Mouse (Mus musculus) CH12.LX (cell line): ENCODE measurements around the gene Gtdc1.

Experiments
- CHD2 ChIP-seq: IDR thresholded peaks from 2 replicates; pipeline ENCODE4 v1.6.1; 2011; ENCODE audit warnings: low read length, improper control_type of control experiment
- CTCF ChIP-seq, 2 experiments: IDR thresholded peaks in 1 of 2; conservative IDR thresholded peaks in 1 of 2; 2 replicates each; pipeline ENCODE4 v1.5.1; 2011 to 2012; ENCODE audit warnings: low read depth in 2 of 2, low read length in 2 of 2, improper control_type of control experiment in 1 of 2, inconsistent platforms in 1 of 2, mild to moderate bottlenecking in 1 of 2, moderate library complexity in 1 of 2
- EP300 ChIP-seq: IDR thresholded peaks from 2 replicates; pipeline ENCODE4 v1.6.1; 2011; ENCODE audit warnings: low read length, improper control_type of control experiment
- HCFC1 ChIP-seq: IDR thresholded peaks from 2 replicates; pipeline ENCODE4 v1.6.1; 2012; ENCODE audit warnings: low read depth, mild to moderate bottlenecking, inconsistent platforms, low read length, improper control_type of control experiment
- IRF4 ChIP-seq: IDR thresholded peaks from 2 replicates; pipeline ENCODE4 v1.6.1; 2014; ENCODE audit warnings: low read depth, mild to moderate bottlenecking, inconsistent platforms, low read length, improper control_type of control experiment
- KAT2A ChIP-seq: IDR thresholded peaks from 2 replicates; pipeline ENCODE4 v1.6.1; 2012; ENCODE audit warnings: low read length, improper control_type of control experiment, inconsistent platforms; ENCODE audit not compliant: insufficient replicate concordance
- MAX ChIP-seq: IDR thresholded peaks from 2 replicates; pipeline ENCODE4 v1.6.1; 2011; ENCODE audit warnings: low read length, improper control_type of control experiment
- MEF2A ChIP-seq: IDR thresholded peaks from 2 replicates; pipeline ENCODE4 v1.6.1; 2014; ENCODE audit warnings: low read depth, mild to moderate bottlenecking, inconsistent platforms, low read length, improper control_type of control experiment, borderline replicate concordance
- POLR2A ChIP-seq: IDR thresholded peaks from 2 replicates; pipeline ENCODE4 v1.6.1; 2011; ENCODE audit warnings: low read depth, mild to moderate bottlenecking, improper control_type of control experiment, low read length
- POLR2AphosphoS2 ChIP-seq: IDR thresholded peaks from 2 replicates; pipeline ENCODE4 v1.6.1; 2011; ENCODE audit warnings: low read depth, low read length, improper control_type of control experiment
- RCOR1 ChIP-seq: conservative IDR thresholded peaks from 2 replicates; pipeline ENCODE4 v1.6.1; 2012; ENCODE audit warnings: low read depth, mild to moderate bottlenecking, inconsistent platforms, low read length, improper control_type of control experiment
- USF2 ChIP-seq: conservative IDR thresholded peaks from 2 replicates; pipeline ENCODE4 v1.6.1; 2011; ENCODE audit warnings: low read depth, low read length, improper control_type of control experiment
- ZMIZ1 ChIP-seq: IDR thresholded peaks from 2 replicates; pipeline ENCODE4 v1.6.1; 2012; ENCODE audit warnings: low read depth, mild to moderate bottlenecking, inconsistent platforms, low read length, improper control_type of control experiment

DNA sequence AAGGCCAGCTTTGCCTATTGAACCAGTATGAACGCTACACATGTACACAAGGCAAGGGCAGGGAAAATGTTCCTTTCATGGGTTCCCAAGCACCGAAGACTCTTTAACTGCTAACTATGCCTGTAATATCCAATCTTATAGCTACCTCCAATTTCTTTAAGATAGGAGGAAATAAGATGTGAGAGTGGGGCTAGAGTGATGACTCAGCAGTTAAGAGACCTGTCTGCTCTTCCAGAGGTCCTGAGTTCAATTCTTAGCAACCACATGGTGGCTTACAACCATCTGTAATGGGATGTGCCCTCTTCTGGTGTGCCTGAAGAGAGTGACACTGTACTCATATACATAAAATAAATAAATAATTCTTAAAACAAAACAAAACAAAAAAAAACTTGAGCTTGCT, 17.2 kb upstream of the Gtdc1 start:
- TF ChIP-seq EP300, result no peak
- TF ChIP-seq POLR2A, result no peak
- no peak for TF ChIP-seq CTCF (conservative IDR thresholded peaks at IDR 0.05 in 1 of 2, IDR thresholded peaks at IDR 0.05 in 1 of 2; ENCODE audit: low read depth in 2 of 2, low read length in 2 of 2)
- TF ChIP-seq ZMIZ1, result no peak
- TF ChIP-seq CHD2, result no peak
- TF ChIP-seq IRF4, result no peak
- no peak for TF ChIP-seq POLR2AphosphoS2
- no peak for TF ChIP-seq HCFC1
- TF ChIP-seq RCOR1, result no peak
- TF ChIP-seq MEF2A, result no peak
- no peak for TF ChIP-seq MAX
- TF ChIP-seq USF2, result no peak
- no peak for TF ChIP-seq KAT2A
